Comparison of ENCODE assay signal across 9 mouse cellular contexts in genomic region chr2:45103021-45103983, GRCm38 (mm10). TPM values are rescaled to one million over a fixed set of nuclear protein-coding genes. Genes with fewer than 3 reads are reported as not detected.
DNase-seq lines count a peak whose midpoint lies in the region; ATAC-seq and TF ChIP-seq lines count a peak whose summit lies in the region.
"Had no signal": no experiment of that assay in that cellular context is flagged by ENCODE, and none has a peak within 500 bp of the region (broad histone marks: within the 10 kb centered on the region; RNA-seq: fewer than 3 reads in every experiment).

No protein-coding gene starts in this region.

- no peak for TF ChIP-seq CTCF in kidney, adult 2 months (conservative IDR thresholded peaks at IDR 0.05; ENCODE audit: insufficient read depth, insufficient read length, low read depth, low read length)
- TF ChIP-seq CTCF in brain, embryonic 14.5 days (IDR thresholded peaks at IDR 0.05; ENCODE audit: borderline replicate concordance, extremely low read depth, insufficient read depth, insufficient read length) = no peak

- no peaks in the 10 kb centered on the region for H3K9me3 ChIP-seq in hindbrain, embryonic 11.5 days (ENCODE audit: control insufficient read depth, low read length)

- ATAC-seq in hindbrain, embryonic 11.5 days (ENCODE audit: low FRiP score) = peak; percentile 48; the same call in 1 of the 2 replicates
- ATAC-seq in megakaryocyte progenitor cell, adult 5-6 weeks (replicated peaks; ENCODE audit: poor library complexity) = no peak

- no peaks in the 10 kb centered on the region; the same call in 1 of the 2 replicates for H3K36me3 ChIP-seq in kidney, adult 2 months (ENCODE audit: control insufficient read depth, insufficient read depth, low read length)
- no peaks in the 10 kb centered on the region for H3K36me3 ChIP-seq in hindbrain, embryonic 11.5 days (ENCODE audit: control insufficient read depth, insufficient read depth, low read length)
- no peaks in the 10 kb centered on the region for H3K36me3 ChIP-seq in myocyte (ENCODE audit: control insufficient read depth, insufficient read depth)

- DNase-seq in kidney, adult 2 months = no peak
- DNase-seq in kidney, postnatal 4 days = no peak
- peak; percentile 83 for DNase-seq in brain, embryonic 14.5 days (ENCODE audit: low read depth)
- peak; percentile 57 for DNase-seq in hindbrain, embryonic 11.5 days (ENCODE audit: low spot score)
- DNase-seq in cerebellum, postnatal 14 days = no peak
- DNase-seq in frontal cortex, adult 2 months (ENCODE audit: extremely low spot score in 1 of 2, low spot score in 1 of 2) = no peak
- DNase-seq: left cerebral cortex, postnatal 4 days had no signal

- H3K4me3 ChIP-seq in kidney, adult 2 months (ENCODE audit: insufficient read depth, low read depth, low read length) = no peak overlapping the region
- H3K4me3 ChIP-seq in hindbrain, embryonic 11.5 days (ENCODE audit: low read depth, low read length) = no peak overlapping the region
- no peak overlapping the region for H3K4me3 ChIP-seq in myocyte

- TF ChIP-seq POLR2A in kidney, adult 2 months (IDR thresholded peaks at IDR 0.05; ENCODE audit: low read depth, low read length) = no peak
- TF ChIP-seq POLR2A in brain, embryonic 14.5 days (IDR thresholded peaks at IDR 0.05; ENCODE audit: borderline replicate concordance, extremely low read depth, insufficient read depth, insufficient read length, poor library complexity, severe bottlenecking) = no peak
- no peak for TF ChIP-seq POLR2A in myocyte (IDR thresholded peaks at IDR 0.05; ENCODE audit: insufficient read length, low read depth)

- WGBS in kidney, adult 2 months = 49% methylated on average over 10 of the region's 10 CpGs
- WGBS in hindbrain, embryonic 11.5 days = 19% methylated on average over 10 of the region's 10 CpGs

- H3K9ac ChIP-seq in hindbrain, embryonic 11.5 days (ENCODE audit: low read depth, low read length) = no peak overlapping the region

- H3K4me1 ChIP-seq in kidney, adult 2 months (ENCODE audit: control insufficient read depth, insufficient read depth, low read length) = peaks cover 34% of the 10 kb centered on the region
- peaks cover 10% of the 10 kb centered on the region; the same call in 1 of the 2 replicates for H3K4me1 ChIP-seq in hindbrain, embryonic 11.5 days (replicated peaks; ENCODE audit: control insufficient read depth, insufficient read depth, low read length)

- H3K4me2 ChIP-seq in hindbrain, embryonic 11.5 days (replicated peaks; ENCODE audit: low read depth, low read length) = no peak overlapping the region
- H3K4me2 ChIP-seq in myocyte (ENCODE audit: low read depth) = peak overlapping the region; percentile 80

- H3K27me3 ChIP-seq in kidney, adult 2 months (replicated peaks; ENCODE audit: control insufficient read depth, insufficient read depth, low read length) = no peaks in the 10 kb centered on the region
- no peaks in the 10 kb centered on the region for H3K27me3 ChIP-seq in hindbrain, embryonic 11.5 days (ENCODE audit: control insufficient read depth, insufficient read depth, low read length)
- no peaks in the 10 kb centered on the region for H3K27me3 ChIP-seq in myocyte (ENCODE audit: control insufficient read depth, insufficient read depth, insufficient read length)

- H3K79me2 ChIP-seq in myocyte (ENCODE audit: control insufficient read depth, insufficient read depth) = peaks cover 99% of the 10 kb centered on the region

- H3ac ChIP-seq in myocyte (ENCODE audit: control insufficient read depth, insufficient read length) = no peak overlapping the region

- peak overlapping the region; percentile 16; the same call in 1 of the 2 replicates for H3K27ac ChIP-seq in kidney, adult 2 months (ENCODE audit: insufficient read depth, low read depth, low read length)
- H3K27ac ChIP-seq in hindbrain, embryonic 11.5 days (ENCODE audit: low read depth, low read length) = peak overlapping the region; percentile 39

TF ChIP-seq in myocyte, 11 proteins besides CTCF, POLR2A, EP300 and RAD21:
- TF ChIP-seq E2F4 (IDR thresholded peaks at IDR 0.05; ENCODE audit: insufficient read depth) (no peak), TCF12 (IDR thresholded peaks at IDR 0.05; ENCODE audit: insufficient read depth, poor library complexity, severe bottlenecking) (no peak), MAX (IDR thresholded peaks at IDR 0.05; ENCODE audit: low read depth) (no peak), REST (IDR thresholded peaks at IDR 0.05; ENCODE audit: insufficient read depth, insufficient read length) (no peak)

RNA-seq across cellular contexts. Expression of gene Zeb2, which starts 13.9 kb away (rescaled TPM):
- polyA plus RNA-seq in kidney, adult 2 months (2012; rRNA removed) = 22.7 and 25.6 TPM in 2 replicates
- polyA plus RNA-seq in brain, embryonic 14.5 days (2012; rRNA removed) = 33.3 and 46.5 TPM in 2 replicates
- polyA plus RNA-seq in hindbrain, embryonic 11.5 days (2014; fragmentation: Nextera tagmentation; extraction: Ambion mirVana) = 57.7 and 58.8 TPM in 2 replicates
- 10.8 TPM for polyA plus RNA-seq in myocyte (2012; fragmentation: generic; extraction: Trizol)
- 188 and 189 TPM in 2 replicates for total RNA-seq in megakaryocyte progenitor cell, adult 5-6 weeks (2015)
- total RNA-seq in megakaryocyte progenitor cell, adult 5-6 weeks (2017) = 138 and 151 TPM in 2 replicates
- polyA plus RNA-seq in frontal cortex, adult 2 months (2012; rRNA removed) = 97.6 and 109 TPM in 2 replicates

Comparison
In these comparisons a context has a peak if more than half of its experiments do, and no peak if none do; other contexts are left out.
1. DNase-seq: peak in brain, embryonic 14.5 days (single experiment) and hindbrain, embryonic 11.5 days (single experiment); none in kidney, adult 2 months (single experiment), kidney, postnatal 4 days (0 of 2), cerebellum, postnatal 14 days (0 of 2) and frontal cortex, adult 2 months (0 of 2).